Mouse (Mus musculus): ENCODE results near the gene Ano4. TPM values are rescaled to one million over a fixed set of nuclear protein-coding genes. Genes with fewer than 3 reads are reported as not detected.
A peak's percentile ranks its signal among the peaks of the same experiment; 100 is the strongest.

Ano4 gene
- polyA plus RNA-seq, 1 experiment from 2014 or later: 4.1 TPM

DNA sequence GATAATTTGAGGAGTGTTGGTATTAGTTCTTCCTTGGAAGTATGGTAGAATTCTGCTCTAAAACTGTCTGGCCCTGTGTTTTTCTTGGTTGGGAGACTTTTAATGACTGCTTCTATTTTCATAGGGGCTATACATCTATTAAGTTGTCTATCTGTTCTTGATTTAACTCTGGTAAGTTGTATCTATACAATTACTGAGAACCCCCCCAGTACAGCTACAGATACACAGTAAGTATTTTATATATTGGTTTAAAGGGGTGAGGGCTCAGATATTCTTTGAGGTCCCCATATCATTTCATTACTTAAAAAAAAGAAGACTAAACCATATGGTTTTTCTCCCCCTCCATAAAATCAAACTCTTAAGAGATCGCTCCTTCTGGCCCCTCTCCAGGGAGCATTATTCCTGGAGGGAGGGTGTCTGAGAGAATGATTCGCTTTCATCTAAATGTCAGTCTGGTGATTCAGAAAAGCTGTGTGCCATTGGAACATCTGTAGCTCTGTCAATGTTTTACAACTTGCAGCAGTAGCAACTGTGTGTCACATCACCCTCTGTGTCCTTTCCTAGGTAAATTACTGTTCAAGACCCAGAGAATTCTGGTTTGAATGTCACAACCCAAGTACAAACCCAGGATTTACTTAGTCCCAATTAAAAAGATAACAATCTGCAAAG lies 189.6 kb downstream of the Ano4 start:
- H3K4me1 ChIP-seq (replicated peaks; ENCODE audit: control insufficient read depth, insufficient read depth, low read length): no peaks in the 10 kb centered on the region
- H3K36me3 ChIP-seq (ENCODE audit: control insufficient read depth, insufficient read depth, low read length): no peaks in the 10 kb centered on the region
- 73% methylated on average over 2 of the region's 2 CpGs for WGBS
- H3K9ac ChIP-seq (ENCODE audit: low read depth, low read length): no peak overlapping the region
- no peak overlapping the region for H3K27ac ChIP-seq (ENCODE audit: low read depth, low read length)
- H3K4me2 ChIP-seq (replicated peaks; ENCODE audit: low read depth, low read length): no peak overlapping the region
- DNase-seq (ENCODE audit: low spot score) (no peak), ATAC-seq (ENCODE audit: low FRiP score) (no peak)
- H3K27me3 ChIP-seq (ENCODE audit: control insufficient read depth, insufficient read depth, low read length): no peaks in the 10 kb centered on the region
- H3K9me3 ChIP-seq (ENCODE audit: control insufficient read depth, low read length): no peaks in the 10 kb centered on the region
- no peak overlapping the region for H3K4me3 ChIP-seq (ENCODE audit: low read depth, low read length)

DNA sequence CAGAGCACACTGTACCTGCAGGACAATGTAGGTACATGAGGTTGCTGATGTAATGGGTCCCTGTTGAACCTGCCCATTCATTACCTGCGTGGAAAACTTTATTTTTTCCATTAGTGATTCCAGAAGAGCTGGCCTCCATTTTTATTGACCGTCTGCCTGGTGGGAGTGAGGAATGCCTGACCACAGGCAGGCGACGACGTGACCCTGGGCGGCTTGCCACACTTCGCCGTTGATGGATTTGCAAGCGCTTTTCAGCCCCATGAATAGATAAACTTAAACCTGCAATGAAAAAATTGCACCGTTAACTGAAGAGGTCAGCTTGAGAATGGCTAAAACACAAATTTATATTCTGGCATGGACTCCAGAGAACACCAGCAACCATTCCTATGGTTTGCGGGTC lies 195.4 kb downstream of the Ano4 start:
- H3K4me2 ChIP-seq (replicated peaks; ENCODE audit: low read depth, low read length): no peak overlapping the region
- H3K36me3 ChIP-seq (ENCODE audit: control insufficient read depth, insufficient read depth, low read length): no peaks in the 10 kb centered on the region
- no peaks in the 10 kb centered on the region for H3K27me3 ChIP-seq (ENCODE audit: control insufficient read depth, insufficient read depth, low read length)
- no peaks in the 10 kb centered on the region for H3K9me3 ChIP-seq (ENCODE audit: control insufficient read depth, low read length)
- DNase-seq (ENCODE audit: low spot score) (no peak), ATAC-seq (ENCODE audit: low FRiP score) (no peak)
- H3K4me1 ChIP-seq (replicated peaks; ENCODE audit: control insufficient read depth, insufficient read depth, low read length): no peaks in the 10 kb centered on the region
- H3K4me3 ChIP-seq (ENCODE audit: low read depth, low read length): no peak overlapping the region
- no peak overlapping the region for H3K9ac ChIP-seq (ENCODE audit: low read depth, low read length)
- 84% methylated on average over 11 of the region's 11 CpGs for WGBS
- no peak overlapping the region for H3K27ac ChIP-seq (ENCODE audit: low read depth, low read length)

DNA sequence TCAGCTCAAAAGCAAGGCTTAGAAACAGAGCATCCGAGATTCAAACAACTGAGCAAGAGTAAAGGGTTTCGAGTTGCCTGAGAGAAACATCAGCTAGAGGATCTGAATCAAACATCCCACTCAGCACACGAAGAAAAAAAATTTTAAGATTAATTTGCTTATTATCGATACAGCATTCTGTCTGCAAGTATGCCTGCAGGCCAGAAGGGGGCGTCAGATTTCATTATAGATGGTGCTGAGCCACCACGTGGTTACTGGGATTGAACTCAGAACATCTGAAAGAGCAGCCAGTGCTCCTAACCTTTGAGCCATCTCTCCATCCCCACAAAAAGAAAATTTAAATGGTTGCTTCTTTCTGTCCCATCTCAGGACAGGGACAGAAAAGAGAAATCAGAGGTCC lies 223.2 kb downstream of the Ano4 start:
- Histone ChIP-seq H3K27ac (ENCODE audit: low read depth, low read length) (no peak overlapping the region), H3K9me3 (ENCODE audit: control insufficient read depth, low read length) (no peaks in the 10 kb centered on the region), H3K4me1 (replicated peaks; ENCODE audit: control insufficient read depth, insufficient read depth, low read length) (no peaks in the 10 kb centered on the region), H3K4me3 (ENCODE audit: low read depth, low read length) (no peak overlapping the region), H3K9ac (ENCODE audit: low read depth, low read length) (no peak overlapping the region), H3K27me3 (ENCODE audit: control insufficient read depth, insufficient read depth, low read length) (no peaks in the 10 kb centered on the region), H3K4me2 (replicated peaks; ENCODE audit: low read depth, low read length) (no peak overlapping the region), H3K36me3 (ENCODE audit: control insufficient read depth, insufficient read depth, low read length) (no peaks in the 10 kb centered on the region)
- no peak for DNase-seq (ENCODE audit: low spot score)
- 50% methylated on average over 6 of the region's 6 CpGs for whole genome bisulfite sequencing
- no peak for ATAC-seq (ENCODE audit: low FRiP score)

DNA sequence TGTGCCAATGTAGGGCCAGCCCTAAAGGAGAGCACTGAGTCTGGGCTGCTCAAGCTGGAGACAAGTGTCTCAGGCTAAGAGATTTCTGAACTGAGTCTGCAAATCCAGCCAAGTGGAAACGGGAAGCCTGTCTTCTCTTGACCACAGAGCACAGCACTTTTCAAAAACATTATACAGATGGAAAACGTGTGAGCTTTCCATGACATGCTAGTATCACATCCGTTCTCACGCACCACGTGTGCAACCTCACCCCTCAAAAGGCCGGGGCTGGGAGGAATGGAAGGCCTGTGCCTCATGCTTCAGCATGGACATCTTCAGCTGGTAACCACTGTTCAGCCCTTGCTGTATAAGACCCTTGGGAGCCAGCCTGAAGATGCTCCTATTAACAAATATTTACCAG lies 230.2 kb downstream of the Ano4 start:
- Histone ChIP-seq H3K4me2 (replicated peaks; ENCODE audit: low read depth, low read length) (no peak overlapping the region), H3K9ac (ENCODE audit: low read depth, low read length) (no peak overlapping the region), H3K27ac (ENCODE audit: low read depth, low read length) (no peak overlapping the region), H3K27me3 (ENCODE audit: control insufficient read depth, insufficient read depth, low read length) (no peaks in the 10 kb centered on the region), H3K4me1 (replicated peaks; ENCODE audit: control insufficient read depth, insufficient read depth, low read length) (no peaks in the 10 kb centered on the region), H3K36me3 (ENCODE audit: control insufficient read depth, insufficient read depth, low read length) (no peaks in the 10 kb centered on the region), H3K4me3 (ENCODE audit: low read depth, low read length) (no peak overlapping the region), H3K9me3 (ENCODE audit: control insufficient read depth, low read length) (no peaks in the 10 kb centered on the region)
- no peak for DNase-seq (ENCODE audit: low spot score)
- no peak for ATAC-seq (ENCODE audit: low FRiP score)
- 84% methylated on average over 6 of the region's 6 CpGs for WGBS

DNA sequence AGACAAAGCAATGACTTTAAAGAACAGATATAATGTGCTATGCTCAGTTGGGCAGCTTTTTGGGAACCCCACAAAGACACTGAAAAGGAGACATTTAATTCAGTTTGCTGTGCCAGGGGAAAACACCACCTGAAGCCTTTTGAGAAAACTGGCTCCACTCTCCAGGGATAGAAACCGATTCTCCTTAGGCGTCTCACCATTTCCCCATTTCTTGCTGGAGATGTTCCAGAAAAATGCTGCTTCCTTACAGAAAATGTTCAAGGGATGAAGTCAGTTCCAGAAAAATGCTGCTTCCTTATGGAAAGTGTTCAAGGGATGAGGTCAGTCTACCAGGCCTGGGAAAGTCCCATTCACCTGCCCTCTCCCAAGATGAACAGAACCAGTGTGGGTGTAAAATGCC lies 233.1 kb downstream of the Ano4 start:
- DNase-seq (ENCODE audit: low spot score): no peak
- no peaks in the 10 kb centered on the region for H3K27me3 ChIP-seq (ENCODE audit: control insufficient read depth, insufficient read depth, low read length)
- H3K4me3 ChIP-seq (ENCODE audit: low read depth, low read length): no peak overlapping the region
- H3K4me1 ChIP-seq (replicated peaks; ENCODE audit: control insufficient read depth, insufficient read depth, low read length): no peaks in the 10 kb centered on the region
- no peak overlapping the region for H3K9ac ChIP-seq (ENCODE audit: low read depth, low read length)
- H3K27ac ChIP-seq (ENCODE audit: low read depth, low read length): no peak overlapping the region
- H3K36me3 ChIP-seq (ENCODE audit: control insufficient read depth, insufficient read depth, low read length): no peaks in the 10 kb centered on the region
- H3K4me2 ChIP-seq (replicated peaks; ENCODE audit: low read depth, low read length): no peak overlapping the region
- 87% methylated on average over 2 of the region's 2 CpGs for WGBS
- no peaks in the 10 kb centered on the region for H3K9me3 ChIP-seq (ENCODE audit: control insufficient read depth, low read length)
- ATAC-seq (ENCODE audit: low FRiP score): no peak

DNA sequence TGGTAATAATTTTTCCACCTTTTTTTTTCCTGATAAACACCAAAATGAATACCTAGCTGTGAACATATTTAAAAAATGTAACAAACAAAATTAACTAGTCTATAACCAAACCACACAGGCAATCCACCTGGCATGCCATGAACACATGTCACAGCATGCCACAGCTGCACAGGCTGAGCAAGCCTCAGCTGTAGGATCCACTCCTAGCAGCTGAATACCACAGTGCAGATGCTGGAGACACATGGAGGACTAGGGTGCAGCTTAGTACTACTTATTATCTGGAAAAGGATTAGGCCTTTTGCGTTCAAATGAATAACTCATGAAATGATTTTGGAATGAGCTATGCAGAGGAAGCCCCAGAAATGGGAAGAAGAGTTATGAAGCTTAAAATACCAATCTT lies 233.6 kb downstream of the Ano4 start:
- Histone ChIP-seq H3K4me1 (replicated peaks; ENCODE audit: control insufficient read depth, insufficient read depth, low read length) (no peaks in the 10 kb centered on the region), H3K9ac (ENCODE audit: low read depth, low read length) (no peak overlapping the region), H3K4me2 (replicated peaks; ENCODE audit: low read depth, low read length) (no peak overlapping the region), H3K4me3 (ENCODE audit: low read depth, low read length) (no peak overlapping the region), H3K27ac (ENCODE audit: low read depth, low read length) (no peak overlapping the region), H3K9me3 (ENCODE audit: control insufficient read depth, low read length) (no peaks in the 10 kb centered on the region), H3K27me3 (ENCODE audit: control insufficient read depth, insufficient read depth, low read length) (no peaks in the 10 kb centered on the region), H3K36me3 (ENCODE audit: control insufficient read depth, insufficient read depth, low read length) (no peaks in the 10 kb centered on the region)
- ATAC-seq (ENCODE audit: low FRiP score) (no peak), DNase-seq (ENCODE audit: low spot score) (no peak)
- 92% methylated on average over 1 of the region's 1 CpGs for WGBS

DNA sequence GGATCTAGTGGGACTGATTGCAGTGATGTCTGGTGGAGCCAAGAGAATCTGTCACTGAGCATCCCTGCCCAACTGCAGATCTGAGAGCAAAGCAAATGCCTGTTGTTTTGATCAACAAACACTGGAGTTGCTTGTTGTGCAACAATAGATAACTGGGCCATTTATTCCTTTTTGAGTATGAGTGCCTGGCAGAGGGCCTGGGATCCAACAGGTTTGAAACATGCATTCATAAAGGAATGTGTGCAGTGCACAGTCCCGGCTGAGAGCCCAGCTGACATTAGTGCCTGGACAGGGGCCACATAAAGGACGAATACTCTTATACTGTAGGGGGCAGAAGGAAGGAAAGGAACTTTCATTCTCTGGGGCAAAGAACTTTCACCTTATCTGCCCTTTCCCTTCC lies 241.0 kb downstream of the Ano4 start:
- Histone ChIP-seq H3K27ac (ENCODE audit: low read depth, low read length) (no peak overlapping the region), H3K9ac (ENCODE audit: low read depth, low read length) (no peak overlapping the region), H3K36me3 (ENCODE audit: control insufficient read depth, insufficient read depth, low read length) (no peaks in the 10 kb centered on the region), H3K4me2 (replicated peaks; ENCODE audit: low read depth, low read length) (no peak overlapping the region), H3K9me3 (ENCODE audit: control insufficient read depth, low read length) (no peaks in the 10 kb centered on the region), H3K4me1 (replicated peaks; ENCODE audit: control insufficient read depth, insufficient read depth, low read length) (no peaks in the 10 kb centered on the region), H3K27me3 (ENCODE audit: control insufficient read depth, insufficient read depth, low read length) (no peaks in the 10 kb centered on the region), H3K4me3 (ENCODE audit: low read depth, low read length) (no peak overlapping the region)
- DNase-seq (ENCODE audit: low spot score): no peak
- no peak for ATAC-seq (ENCODE audit: low FRiP score)
- 67% methylated on average over 2 of the region's 2 CpGs for WGBS

DNA sequence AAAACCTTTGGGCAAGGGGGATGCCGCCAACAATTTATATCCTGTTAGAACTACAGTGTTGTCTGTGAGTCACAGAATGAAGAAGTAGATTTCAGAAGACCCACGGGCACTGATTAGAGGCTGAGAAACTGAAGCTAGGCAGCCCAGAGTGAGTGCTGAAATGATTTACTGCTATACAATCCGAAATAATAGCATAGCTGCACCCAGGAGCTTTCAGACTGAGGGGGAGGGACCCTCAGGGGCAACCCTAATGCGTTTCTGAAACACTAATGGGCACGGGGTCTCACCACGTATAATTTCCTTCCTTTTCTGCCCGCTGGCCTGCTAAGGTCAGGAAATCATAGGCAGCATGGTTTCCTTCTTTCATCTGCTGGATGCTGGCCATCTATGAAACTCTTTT lies 242.5 kb downstream of the Ano4 start:
- Histone ChIP-seq H3K9ac (ENCODE audit: low read depth, low read length) (no peak overlapping the region), H3K36me3 (ENCODE audit: control insufficient read depth, insufficient read depth, low read length) (no peaks in the 10 kb centered on the region), H3K4me2 (replicated peaks; ENCODE audit: low read depth, low read length) (no peak overlapping the region), H3K27ac (ENCODE audit: low read depth, low read length) (no peak overlapping the region), H3K4me1 (replicated peaks; ENCODE audit: control insufficient read depth, insufficient read depth, low read length) (no peaks in the 10 kb centered on the region), H3K9me3 (ENCODE audit: control insufficient read depth, low read length) (no peaks in the 10 kb centered on the region), H3K27me3 (ENCODE audit: control insufficient read depth, insufficient read depth, low read length) (no peaks in the 10 kb centered on the region), H3K4me3 (ENCODE audit: low read depth, low read length) (no peak overlapping the region)
- ATAC-seq (ENCODE audit: low FRiP score) (peak; percentile 59; the same call in 1 of the 2 replicates), DNase-seq (ENCODE audit: low spot score) (no peak)
- WGBS: 68% methylated on average over 7 of the region's 7 CpGs

DNA sequence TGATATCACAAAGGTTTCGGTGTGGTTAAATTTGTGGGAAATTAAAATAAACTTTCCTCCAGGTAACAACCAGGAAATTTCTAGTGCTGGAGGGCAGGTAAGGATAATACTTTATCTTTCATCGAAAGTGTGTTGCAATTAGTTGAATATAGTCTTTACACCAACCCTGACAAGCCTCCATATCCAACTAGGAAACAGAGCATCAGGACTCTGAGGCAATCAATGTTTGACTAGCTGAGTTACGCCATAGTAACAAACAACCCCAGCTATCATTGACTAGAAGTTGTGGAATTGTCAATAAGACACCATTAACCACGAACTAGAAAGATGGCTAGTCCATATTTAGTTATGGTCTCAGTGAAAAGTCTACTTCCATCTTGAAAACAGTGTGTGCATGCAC lies 246.4 kb downstream of the Ano4 start:
- DNase-seq (ENCODE audit: low spot score): no peak
- no peaks in the 10 kb centered on the region for H3K9me3 ChIP-seq (ENCODE audit: control insufficient read depth, low read length)
- H3K4me2 ChIP-seq (replicated peaks; ENCODE audit: low read depth, low read length): no peak overlapping the region
- H3K27me3 ChIP-seq (ENCODE audit: control insufficient read depth, insufficient read depth, low read length): no peaks in the 10 kb centered on the region
- no peak for ATAC-seq (ENCODE audit: low FRiP score)
- 79% methylated on average over 4 of the region's 4 CpGs for WGBS
- H3K4me1 ChIP-seq (replicated peaks; ENCODE audit: control insufficient read depth, insufficient read depth, low read length): no peaks in the 10 kb centered on the region
- H3K27ac ChIP-seq (ENCODE audit: low read depth, low read length): no peak overlapping the region
- H3K9ac ChIP-seq (ENCODE audit: low read depth, low read length): no peak overlapping the region
- H3K4me3 ChIP-seq (ENCODE audit: low read depth, low read length): no peak overlapping the region
- no peaks in the 10 kb centered on the region for H3K36me3 ChIP-seq (ENCODE audit: control insufficient read depth, insufficient read depth, low read length)
